Mouse (Mus musculus) lung, postnatal 25 days (tissue): Measurements from ENCODE around the gene Zfp667.
A peak's percentile ranks its signal among the peaks of the same experiment; 100 is the strongest.

ENCODE experiments used
- DNase-seq: peaks from one replicate; pipeline ENCODE4 v3.0.0; 2022; ENCODE audit warnings: low spot score

Zfp667 gene

DNA sequence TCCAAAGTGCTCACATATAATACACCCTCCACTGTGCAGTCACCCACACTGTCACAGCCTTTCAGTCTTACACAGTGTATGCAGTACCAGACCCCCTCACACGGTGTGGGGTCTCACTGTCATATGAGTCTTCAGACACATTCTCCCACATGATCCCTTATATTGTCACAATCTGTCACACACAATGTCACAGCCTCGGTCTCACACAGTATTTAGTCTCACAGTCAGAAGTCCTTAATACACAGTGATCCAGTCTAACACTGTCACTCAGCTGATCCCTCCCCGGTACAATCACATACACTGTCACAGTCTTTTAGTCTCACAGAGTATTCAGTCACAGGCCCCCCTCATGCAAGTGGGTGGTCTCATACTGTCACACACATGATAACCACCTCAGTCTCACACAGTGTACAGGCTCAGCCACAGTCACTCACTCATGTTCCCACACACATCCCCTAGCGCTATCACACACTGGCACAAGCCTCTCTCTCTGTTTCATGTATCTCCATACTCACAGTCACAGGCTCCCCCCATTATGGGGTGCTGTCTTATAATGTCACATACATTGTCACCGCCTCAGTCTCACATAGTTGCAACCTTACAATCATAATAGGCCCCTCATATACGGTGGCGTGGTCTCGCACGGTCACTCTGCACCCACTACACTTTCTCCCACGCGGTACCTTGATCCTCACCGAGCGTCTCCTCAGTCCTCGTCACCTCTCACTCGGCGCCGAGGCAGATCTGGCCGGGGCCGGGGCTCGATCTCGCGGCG, 44.3 kb downstream of the Zfp667 start:
- DNase-seq = no peak

DNA sequence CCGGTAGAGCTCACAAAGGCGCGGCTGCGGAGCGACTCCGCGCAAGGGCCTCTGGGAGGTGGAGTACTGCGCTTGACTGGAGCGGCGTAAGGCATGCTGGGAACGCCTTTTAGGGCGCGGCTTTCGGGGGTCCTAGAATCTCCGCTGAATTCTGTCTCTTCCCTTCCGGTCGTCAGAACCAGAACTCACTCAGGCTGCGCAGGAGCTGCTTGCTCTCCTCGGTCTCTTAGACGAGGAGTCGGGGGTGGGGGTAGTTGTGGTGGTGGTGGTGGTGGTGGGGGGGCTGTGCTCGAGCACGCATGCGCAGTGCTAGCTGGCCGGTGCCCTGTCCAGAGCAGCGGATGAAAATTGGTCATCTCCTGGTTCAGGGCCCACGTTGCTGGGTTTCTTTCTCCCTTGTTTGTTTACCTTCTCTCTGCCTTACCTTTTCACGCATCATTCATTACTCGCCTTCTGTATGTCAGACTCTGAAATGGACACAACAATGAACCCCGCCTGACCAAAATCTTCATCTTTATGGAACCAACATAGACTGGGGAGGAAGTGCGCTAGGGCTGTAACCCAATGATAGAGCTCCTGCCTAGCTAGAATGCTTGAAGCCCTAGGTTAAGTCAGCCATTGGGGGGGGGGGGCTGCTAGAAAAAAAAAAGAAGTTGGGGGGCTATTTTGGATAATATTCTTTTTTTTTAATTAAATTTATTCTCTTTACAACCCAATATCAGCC, 45.0 kb downstream of the Zfp667 start, which contains the start of gene Zfp583:
Gene Zfp583, minus strand, starts transcription at position 53 of the 724 bp plus-strand sequence.
- peak; percentile 87 for DNase-seq

DNA sequence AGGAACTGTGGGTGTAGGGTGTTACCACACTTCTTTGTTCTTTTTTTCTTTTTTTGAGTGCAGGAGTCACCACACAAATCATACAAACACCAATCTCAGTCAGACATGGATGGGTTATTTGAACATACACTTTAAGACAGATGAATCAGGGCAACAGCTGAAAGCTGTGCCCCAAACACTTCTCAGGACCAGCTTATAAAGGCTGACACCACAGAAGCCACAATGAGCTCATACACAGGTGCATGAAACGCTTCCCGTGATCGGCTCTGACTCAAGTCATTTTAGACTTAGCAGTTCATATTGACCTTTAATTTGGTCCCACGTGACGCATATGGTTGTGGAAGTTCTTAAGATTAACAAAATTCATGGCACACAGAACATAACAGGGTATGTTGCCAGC, 53.5 kb downstream of the Zfp667 start:
- DNase-seq = no peak

DNA sequence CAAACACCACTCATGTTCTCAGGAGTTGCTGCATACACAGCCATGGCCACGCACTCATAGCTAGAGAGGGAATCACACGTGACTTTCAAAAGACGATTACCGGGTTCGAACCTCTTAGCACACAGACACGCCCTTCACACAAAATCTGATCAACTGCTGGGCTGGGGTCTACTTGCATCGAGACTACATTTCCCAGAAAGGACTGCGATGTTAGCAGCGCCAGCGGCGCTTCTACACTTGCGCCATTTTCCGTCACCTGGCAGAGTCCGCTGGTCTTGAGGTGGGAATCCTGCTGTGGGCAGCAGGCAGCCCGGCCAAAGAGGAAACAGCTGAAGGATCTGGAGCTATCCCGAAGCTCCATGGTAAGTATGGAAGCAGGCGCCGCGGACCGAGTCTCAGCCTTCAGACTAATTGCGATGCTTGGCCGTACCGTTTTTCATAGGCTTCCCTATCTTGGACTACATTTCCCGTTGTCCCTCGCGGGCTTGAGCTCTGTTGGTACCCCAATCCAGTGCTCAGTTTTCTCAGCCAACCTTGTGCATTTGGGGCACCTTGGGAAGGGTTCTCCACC, 57.2 kb downstream of the Zfp667 start, which contains the start of gene Gm3854:
Gene Gm3854, plus strand, starts transcription at position 259 of the 571 bp plus-strand sequence.
- peak; percentile 21 for DNase-seq

DNA sequence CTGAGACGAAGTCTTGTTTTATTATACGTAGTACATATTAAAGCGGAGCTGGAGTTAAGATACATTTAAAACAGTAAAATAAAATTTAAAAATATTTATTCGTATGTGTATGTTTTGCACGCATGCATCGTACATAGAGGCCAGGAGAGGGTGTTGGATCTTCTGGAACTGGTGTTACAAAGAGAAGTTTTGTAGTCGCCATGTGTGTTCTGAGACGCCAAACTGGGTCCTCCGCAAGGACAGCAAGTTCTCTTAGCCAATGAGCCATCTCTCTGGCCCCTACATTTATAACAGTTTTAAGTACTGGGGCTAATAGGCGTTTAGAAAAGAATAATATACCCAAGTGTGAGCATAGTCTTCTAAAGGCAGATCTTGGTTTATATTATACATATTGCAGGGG, 57.7 kb downstream of the Zfp667 start:
- DNase-seq = no peak
